ENCODE assay signal across 15 mouse cellular contexts in genomic region chr7:118749706-118750105, GRCm38 (mm10).
A peak's percentile ranks its signal among the peaks of the same experiment; 100 is the strongest.
DNase-seq lines count a peak whose midpoint lies in the region.
"Had no signal": no experiment of that assay in that cellular context is flagged by ENCODE, and none has a peak within 500 bp of the region (broad histone marks: within the 10 kb centered on the region; RNA-seq: fewer than 3 reads in every experiment).

No protein-coding gene starts in this region.

- peak; percentile 36 for DNase-seq in embryo, embryonic 10 days (ENCODE audit: low spot score)
- no peak for DNase-seq in embryo, embryonic 9.5 days (ENCODE audit: extremely low spot score)
- DNase-seq in ES-CJ7 (ENCODE audit: low read depth, low spot score), result peak; percentile 85
- peak; percentile 63 for DNase-seq in ZHBTc4 (ENCODE audit: low read depth, low spot score)
- DNase-seq in right cerebral cortex, postnatal 25 days, result no peak
- DNase-seq: adrenal gland, adult 2 months; adrenal gland, postnatal 10 days; adrenal gland, postnatal 36 days; B cell, adult 2 months; cerebellum, adult 11-12 months; cerebellum, adult 2 months; cerebellum, adult 9-10 months; cerebellum, postnatal 10 days; cerebellum, postnatal 25 days; forebrain, postnatal 0 days had no signal

Comparison
In these comparisons a context has a peak if more than half of its experiments do, and no peak if none do; other contexts are left out.
1. DNase-seq: peak in embryo, embryonic 10 days (single experiment), ES-CJ7 (single experiment) and ZHBTc4 (single experiment); none in embryo, embryonic 9.5 days (single experiment) and right cerebral cortex, postnatal 25 days (single experiment).